Mouse (Mus musculus) G1E (cell line): ENCODE data around the gene Tsg101. TPM values are rescaled to one million over a fixed set of nuclear protein-coding genes. Genes with fewer than 3 reads are reported as not detected.

Source experiments
- ATAC-seq: 2 replicates; pipeline ENCODE4 v1.8.0; 2016; ENCODE audit warnings: mild to moderate bottlenecking; ENCODE audit not compliant: insufficient number of reproducible peaks, poor library complexity, low FRiP score, severe bottlenecking; ENCODE audit errors: extremely low read depth
- DNase-seq: peaks from one replicate; pipeline ENCODE4 v3.0.0; 2012; ENCODE audit warnings: low spot score
- H3K27me3 ChIP-seq: 2 replicates; pipeline ENCODE4 v1.6.1; 2012; ENCODE audit warnings: mild to moderate bottlenecking, low read length, inconsistent platforms; ENCODE audit not compliant: insufficient read depth
- H3K36me3 ChIP-seq: replicated peaks from 2 replicates; pipeline ENCODE3; 2012; ENCODE audit warnings: mild to moderate bottlenecking, inconsistent platforms
- H3K4me1 ChIP-seq: 2 replicates; pipeline ENCODE4 v1.6.1; 2012; ENCODE audit warnings: low read depth, low read length, inconsistent platforms, mixed read lengths; ENCODE audit not compliant: insufficient read depth
- H3K4me3 ChIP-seq: 2 replicates; pipeline ENCODE4 v1.5.1; 2012; ENCODE audit warnings: low read depth, mild to moderate bottlenecking, inconsistent platforms, low read length, moderate library complexity, mixed read lengths
- H3K9me3 ChIP-seq: replicated peaks from 2 replicates; pipeline ENCODE4 v1.6.1; 2012; ENCODE audit warnings: inconsistent platforms
- CTCF ChIP-seq: IDR thresholded peaks from 2 replicates; pipeline ENCODE4 v1.5.1; 2012; ENCODE audit warnings: low read depth, low read length, inconsistent platforms, mixed read lengths
- GATA1 ChIP-seq: IDR thresholded peaks from 2 replicates; pipeline ENCODE4 v1.6.1; 2012; ENCODE audit warnings: borderline replicate concordance, low read length, inconsistent platforms, mixed read lengths
- GATA2 ChIP-seq: IDR thresholded peaks from 2 replicates; pipeline ENCODE4 v1.6.1; 2012; ENCODE audit warnings: low read depth, low read length, inconsistent platforms, borderline replicate concordance
- POLR2AphosphoS5 ChIP-seq: IDR thresholded peaks from 2 replicates; pipeline ENCODE4 v1.6.1; 2012; ENCODE audit warnings: low read depth, low read length, inconsistent platforms; ENCODE audit not compliant: insufficient replicate concordance
- TAL1 ChIP-seq: conservative IDR thresholded peaks from 2 replicates; pipeline ENCODE4 v1.6.1; 2012; ENCODE audit warnings: low read depth, low read length, inconsistent platforms, mixed read lengths
- polyA plus RNA-seq: library from polyadenylated mRNA; stranded (reverse); fragments of >175 nt; gene quantifications from 2 replicates; pipeline ENCODE4 v1.2.3, GENCODE M21; 2012
- total RNA-seq, 2 experiments: library from RNA; stranded (forward) in 1 of 2; stranded (reverse) in 1 of 2; fragments of 200-1000 nt in 1 of 2; fragments of >200 nt in 1 of 2; fragmentation: Nextera tagmentation in 1 of 2; gene quantifications; 2 replicates each; pipeline ENCODE4 v1.2.3; 2014 to 2017

Gene Tsg101
- total RNA-seq (2014; fragmentation: Nextera tagmentation), result 166 and 220 TPM in 2 replicates
- 39.9 and 42.9 TPM in 2 replicates for total RNA-seq (2017)
- 50.9 and 53.3 TPM in 2 replicates for polyA plus RNA-seq

- H3K4me1 ChIP-seq, result peaks cover 29% of the 10 kb centered on the region
- peak within 1 kb of the TSS; percentile 84 for H3K4me3 ChIP-seq
- no peaks in the 10 kb centered on the region for H3K27me3 ChIP-seq
- DNase-seq, result peak; percentile 79
- ATAC-seq, result peak; percentile 80
- no peak for TF ChIP-seq TAL1
- no peak for TF ChIP-seq GATA1
- no peak for TF ChIP-seq POLR2AphosphoS5
- TF ChIP-seq CTCF, result no peak
- TF ChIP-seq GATA2, result no peak
- H3K36me3 ChIP-seq, result peaks cover 35% of the 10 kb centered on the region
- no peaks in the 10 kb centered on the region for H3K9me3 ChIP-seq
Observed at GRCm38 (mm10) chr7:46919551-46920176, at the start of gene Tsg101. Tsg101 (minus strand) TSS chr7:46919969.

GRCm38 (mm10) chr7:46964070-46964469, 44.3 kb upstream of the Tsg101 start:
- ATAC-seq (no peak), DNase-seq (no peak)
- H3K36me3 ChIP-seq, result no peaks in the 10 kb centered on the region
- H3K9me3 ChIP-seq, result no peaks in the 10 kb centered on the region
- no peak overlapping the region for H3K4me3 ChIP-seq
- peaks cover 12% of the 10 kb centered on the region for H3K4me1 ChIP-seq
- H3K27me3 ChIP-seq, result peaks cover 31% of the 10 kb centered on the region
- TF ChIP-seq CTCF (no peak), POLR2AphosphoS5 (no peak), GATA2 (no peak), GATA1 (no peak), TAL1 (no peak)

- Histone ChIP-seq H3K27me3 (peaks cover 32% of the 10 kb centered on the region), H3K4me3 (no peak overlapping the region), H3K9me3 (no peaks in the 10 kb centered on the region), H3K4me1 (peaks cover 17% of the 10 kb centered on the region), H3K36me3 (no peaks in the 10 kb centered on the region)
- DNase-seq (peak; percentile 61), ATAC-seq (peak; percentile 54)
- peak; percentile 20; the same call in 1 of the 2 replicates for TF ChIP-seq CTCF
- no peak for TF ChIP-seq GATA2
Observed at GRCm38 (mm10) chr7:46962806-46963618, 43.2 kb upstream of the Tsg101 start.

- DNase-seq (no peak), ATAC-seq (no peak)
- no peak overlapping the region for H3K4me3 ChIP-seq
- no peaks in the 10 kb centered on the region for H3K36me3 ChIP-seq
- no peaks in the 10 kb centered on the region for H3K9me3 ChIP-seq
- H3K27me3 ChIP-seq, result peaks cover 29% of the 10 kb centered on the region
- no peak for TF ChIP-seq GATA1
- TF ChIP-seq TAL1, result no peak
- no peak for TF ChIP-seq POLR2AphosphoS5
- TF ChIP-seq GATA2, result no peak
- no peak for TF ChIP-seq CTCF
- peaks cover 26% of the 10 kb centered on the region for H3K4me1 ChIP-seq
Observed at GRCm38 (mm10) chr7:46962132-46962531, 42.4 kb upstream of the Tsg101 start.

GRCm38 (mm10) chr7:46960991-46961390, 41.2 kb upstream of the Tsg101 start:
- peaks cover 25% of the 10 kb centered on the region for H3K27me3 ChIP-seq
- ATAC-seq (no peak), DNase-seq (no peak)
- peaks cover 4% of the 10 kb centered on the region for H3K36me3 ChIP-seq
- no peak for TF ChIP-seq TAL1
- no peak for TF ChIP-seq GATA1
- TF ChIP-seq GATA2, result no peak
- TF ChIP-seq CTCF, result no peak
- TF ChIP-seq POLR2AphosphoS5, result no peak
- peaks cover 33% of the 10 kb centered on the region for H3K4me1 ChIP-seq
- H3K4me3 ChIP-seq, result no peak overlapping the region
- no peaks in the 10 kb centered on the region for H3K9me3 ChIP-seq

- DNase-seq (no peak), ATAC-seq (no peak)
- Histone ChIP-seq H3K4me3 (peak overlapping the region; percentile 88; the same call in 1 of the 2 replicates), H3K27me3 (peaks cover 22% of the 10 kb centered on the region), H3K36me3 (peaks cover 23% of the 10 kb centered on the region), H3K9me3 (no peaks in the 10 kb centered on the region), H3K4me1 (peaks cover 33% of the 10 kb centered on the region)
- TF ChIP-seq GATA2 (no peak), TAL1 (no peak)
Observed at GRCm38 (mm10) chr7:46958853-46959252, 39.1 kb upstream of the Tsg101 start.
